Mouse (Mus musculus) midbrain, embryonic 14.5 days (tissue): ENCODE measurements at regions not wholly inside any gene's neighbourhood (a gene's known extent, or its start where the extent isn't known, plus 50 kb on each side); places are given as distances from the start of the nearest gene placed in this dataset.
"Not testable (repeated sequence)": the region's sequence is repeated elsewhere in the genome, so short reads cannot be mapped to it uniquely, and the experiment has no call there.

ENCODE experiments used
- ATAC-seq: fragments of 200-750 bp; cut with Nextera tagmentation; 2 replicates; pipeline ENCODE4 v1.8.0; 2017; ENCODE audit warnings: moderate number of reproducible peaks, moderate library complexity; ENCODE audit not compliant: low FRiP score, low TSS enrichment
- DNase-seq: peaks from one replicate; pipeline ENCODE4 v3.0.0-alpha.2; 2015
- H3K27ac ChIP-seq: fragments of 300-500 bp; sonication (generic); replicated peaks from 2 replicates; pipeline ENCODE4 v1.5.1; 2014; ENCODE audit warnings: mild to moderate bottlenecking, low read depth, low read length, moderate library complexity
- H3K27me3 ChIP-seq: fragments of 300-500 bp; sonication (generic); 2 replicates; pipeline ENCODE4 v1.6.1; 2014; ENCODE audit warnings: low read length, control low read depth, mixed read lengths; ENCODE audit not compliant: control insufficient read depth, insufficient read depth
- H3K36me3 ChIP-seq: fragments of 300-500 bp; sonication (generic); 2 replicates; pipeline ENCODE4 v1.6.1; 2014; ENCODE audit warnings: low read length, control low read depth; ENCODE audit not compliant: control insufficient read depth, insufficient read depth
- H3K4me1 ChIP-seq: fragments of 300-500 bp; sonication (generic); 2 replicates; pipeline ENCODE4 v1.6.1; 2014; ENCODE audit warnings: mild to moderate bottlenecking, antibody characterized with exemption, low read length, control low read depth; ENCODE audit not compliant: control insufficient read depth, insufficient read depth
- H3K4me2 ChIP-seq: fragments of 300-500 bp; sonication (generic); 2 replicates; pipeline ENCODE4 v1.6.1; 2014; ENCODE audit warnings: mild to moderate bottlenecking, low read length, moderate library complexity
- H3K4me3 ChIP-seq: fragments of 300-500 bp; sonication (generic); replicated peaks from 2 replicates; pipeline ENCODE4 v1.5.1; 2014; ENCODE audit warnings: low read depth, low read length
- H3K9ac ChIP-seq: fragments of 300-500 bp; sonication (generic); replicated peaks from 2 replicates; pipeline ENCODE4 v1.6.1; 2014; ENCODE audit warnings: mild to moderate bottlenecking, low read length, moderate library complexity
- H3K9me3 ChIP-seq: fragments of 300-500 bp; sonication (generic); 2 replicates; pipeline ENCODE4 v1.6.1; 2016; ENCODE audit warnings: low read length, control low read depth, mixed read lengths; ENCODE audit not compliant: control insufficient read depth
- WGBS: fragments of 180-500 bp; shearing (Covaris S2); extraction: QIAGEN DNeasy Blood & Tissue Kit; methylation state at CpG from one replicate; pipeline ENCODE4 v1.1.7; 2014; 5-methylcytosine and 5-hydroxymethylcytosine counted together

GRCm38 (mm10) chr8:71081291-71081690 is 175.6 kb downstream of the Map1s start:
- not testable (repeated sequence) for H3K27me3 ChIP-seq, H3K4me3 ChIP-seq, H3K4me1 ChIP-seq, ATAC-seq, H3K36me3 ChIP-seq, H3K27ac ChIP-seq, H3K9ac ChIP-seq, H3K9me3 ChIP-seq, H3K4me2 ChIP-seq
- WGBS = 0% methylated on average over 1 of the region's 1 CpGs
- DNase-seq = peak; percentile 6

- DNase-seq, H3K27ac ChIP-seq, H3K4me3 ChIP-seq, H3K36me3 ChIP-seq, H3K27me3 ChIP-seq, H3K4me1 ChIP-seq, ATAC-seq, H3K9me3 ChIP-seq, H3K4me2 ChIP-seq, H3K9ac ChIP-seq: not testable (repeated sequence)
- WGBS = 59% methylated on average over 2 of the region's 2 CpGs
Observed at GRCm38 (mm10) chr8:71127131-71127530, 145.4 kb upstream of the Myo9b start.

GRCm38 (mm10) chr8:71130411-71131261 is 141.9 kb upstream of the Myo9b start:
- no peak overlapping the region for H3K9ac ChIP-seq
- no peaks in the 10 kb centered on the region for H3K27me3 ChIP-seq
- DNase-seq (no peak), ATAC-seq (peak; percentile 59)
- H3K36me3 ChIP-seq = no peaks in the 10 kb centered on the region
- no peaks in the 10 kb centered on the region for H3K4me1 ChIP-seq
- H3K9me3 ChIP-seq = no peaks in the 10 kb centered on the region
- H3K4me2 ChIP-seq = no peak overlapping the region
- H3K27ac ChIP-seq = no peak overlapping the region
- H3K4me3 ChIP-seq = no peak overlapping the region
- 64% methylated on average over 4 of the region's 4 CpGs for WGBS

DNA sequence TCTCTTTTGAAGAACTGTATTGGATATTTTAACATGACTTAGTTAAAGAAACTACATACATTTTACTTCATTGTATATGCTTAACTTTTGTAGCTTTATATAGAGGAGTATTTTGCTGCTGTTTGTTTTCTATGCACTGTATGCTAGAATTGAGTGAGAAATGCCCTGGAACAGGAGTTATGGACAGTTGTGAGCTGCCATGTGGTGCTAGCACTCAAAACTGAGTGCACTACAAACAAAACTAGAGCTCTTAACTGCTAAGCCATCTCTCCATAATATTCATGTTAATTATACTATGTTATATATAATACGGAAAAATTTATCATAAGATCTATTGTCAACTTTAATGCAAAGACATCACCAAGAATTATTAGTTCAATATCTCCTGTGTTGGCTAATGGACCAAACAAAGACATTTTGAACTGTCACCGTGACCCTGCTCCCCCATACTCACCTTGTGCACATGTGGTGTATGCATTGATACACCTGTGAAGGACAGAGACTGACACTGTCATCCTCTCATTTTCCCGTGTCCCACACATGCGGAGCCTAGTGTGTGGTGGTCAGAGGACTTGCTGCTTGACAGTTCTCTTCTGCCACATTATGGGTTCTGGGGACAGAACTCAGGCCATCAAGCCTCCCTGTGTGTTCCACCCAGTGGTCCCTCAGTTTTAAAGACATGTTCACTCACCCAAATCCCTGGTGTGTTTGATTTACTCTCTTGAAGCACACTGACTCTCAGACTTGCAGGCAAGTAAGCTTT is 141.0 kb upstream of the Myo9b start:
- H3K27me3 ChIP-seq = no peaks in the 10 kb centered on the region
- H3K9ac ChIP-seq = no peak overlapping the region
- no peaks in the 10 kb centered on the region for H3K9me3 ChIP-seq
- no peak overlapping the region for H3K27ac ChIP-seq
- H3K36me3 ChIP-seq = no peaks in the 10 kb centered on the region
- H3K4me1 ChIP-seq = no peaks in the 10 kb centered on the region
- no peak for DNase-seq
- ATAC-seq = peak; percentile 55
- no peak overlapping the region for H3K4me2 ChIP-seq
- H3K4me3 ChIP-seq = no peak overlapping the region
- WGBS = 94% methylated on average over 4 of the region's 4 CpGs

DNA sequence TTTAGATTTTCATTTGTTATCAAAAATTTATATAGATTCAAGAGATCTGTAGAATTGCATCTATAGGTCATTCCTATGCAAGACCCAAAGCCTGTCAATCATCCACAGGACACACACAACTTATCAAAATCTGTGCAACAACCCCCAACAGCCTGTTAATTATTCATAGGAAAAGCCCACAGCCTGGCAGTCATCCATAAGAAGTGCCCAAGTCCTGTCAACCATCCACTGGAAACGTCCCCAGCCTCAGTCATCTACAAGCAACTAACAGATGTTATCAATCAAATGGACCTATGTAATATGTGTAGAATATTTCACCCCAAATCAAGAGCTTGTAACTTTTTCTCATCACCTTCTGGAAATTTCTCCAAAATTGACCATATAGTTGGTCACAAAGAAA is 139.6 kb upstream of the Myo9b start:
- not testable (repeated sequence) for ATAC-seq, H3K27me3 ChIP-seq, H3K36me3 ChIP-seq, H3K9me3 ChIP-seq, H3K9ac ChIP-seq, H3K27ac ChIP-seq, H3K4me1 ChIP-seq, H3K4me3 ChIP-seq, H3K4me2 ChIP-seq
- WGBS = 71% methylated on average over 1 of the region's 1 CpGs
- peak; percentile 2 for DNase-seq

GRCm38 (mm10) chr8:71137131-71137530 is 135.4 kb upstream of the Myo9b start:
- not testable (repeated sequence) for H3K27ac ChIP-seq, DNase-seq, H3K9ac ChIP-seq, H3K4me1 ChIP-seq, H3K36me3 ChIP-seq, H3K4me2 ChIP-seq, H3K9me3 ChIP-seq, H3K4me3 ChIP-seq, H3K27me3 ChIP-seq
- ATAC-seq = 0 out of 2 replicates have a peak, but pooled peaks have one; percentile 50
- 88% methylated on average over 1 of the region's 3 CpGs for WGBS

DNA sequence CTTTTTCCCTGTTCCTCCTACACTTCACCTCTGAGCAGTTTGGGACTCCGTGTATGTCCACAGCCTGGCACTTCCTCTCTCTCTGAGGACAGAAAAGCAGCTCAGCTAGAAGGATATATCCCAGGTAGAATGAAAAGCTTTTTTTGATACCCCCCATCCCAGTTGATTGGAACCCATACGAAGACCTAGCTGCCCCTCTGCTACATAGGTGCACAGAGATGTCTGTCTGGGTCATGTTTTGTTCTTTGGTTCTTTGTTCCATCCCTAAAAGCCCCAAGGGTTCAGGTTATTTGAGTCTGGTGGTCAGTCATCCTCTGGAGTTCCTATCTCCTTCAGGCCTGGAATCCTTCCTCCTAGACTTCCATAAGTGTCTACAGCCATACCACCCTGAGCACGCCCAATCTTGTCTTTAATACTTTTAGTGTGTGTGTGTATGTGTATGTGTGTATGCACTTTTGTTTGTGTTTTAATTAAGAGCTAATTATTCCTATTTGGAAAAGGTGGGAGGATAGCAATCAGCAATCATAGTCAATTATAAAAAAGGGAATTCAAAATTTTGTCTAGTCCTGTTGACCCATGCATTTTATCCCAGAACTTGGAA is 130.0 kb upstream of the Myo9b start:
- H3K9ac ChIP-seq, H3K9me3 ChIP-seq, DNase-seq, H3K4me2 ChIP-seq, H3K4me3 ChIP-seq, H3K27me3 ChIP-seq, H3K27ac ChIP-seq, H3K4me1 ChIP-seq, H3K36me3 ChIP-seq: not testable (repeated sequence)
- 68% methylated on average over 3 of the region's 3 CpGs for WGBS
- peak; percentile 58; the same call in 1 of the 2 replicates for ATAC-seq

GRCm38 (mm10) chr8:71171478-71172210 is 100.9 kb upstream of the Myo9b start:
- not testable (repeated sequence) for H3K9ac ChIP-seq, H3K9me3 ChIP-seq, H3K36me3 ChIP-seq, DNase-seq, H3K4me3 ChIP-seq, H3K4me1 ChIP-seq, H3K27ac ChIP-seq, H3K27me3 ChIP-seq, H3K4me2 ChIP-seq
- 65% methylated on average over 3 of the region's 3 CpGs for WGBS
- ATAC-seq = peak; percentile 50; the same call in 1 of the 2 replicates
